Comparison of ENCODE assay signal across 8 mouse cellular contexts in genomic region chr6:97278014-97278787, GRCm38 (mm10). TPM values are rescaled to one million over a fixed set of nuclear protein-coding genes. Genes with fewer than 3 reads are reported as not detected.
A peak's percentile ranks its signal among the peaks of the same experiment; 100 is the strongest.
DNase-seq lines count a peak whose midpoint lies in the region; ATAC-seq and TF ChIP-seq lines count a peak whose summit lies in the region.

No protein-coding gene starts in this region.

- peak; percentile 64 for DNase-seq in gastrocnemius, postnatal 25 days
- peak; percentile 79 for DNase-seq in intestine, embryonic 14.5 days (ENCODE audit: low spot score)
- peak; percentile 78 to 83 for DNase-seq in left cerebral cortex, postnatal 14 days (ENCODE audit: low spot score in 2 of 2)
- peak; percentile 68 for DNase-seq in right cerebral cortex, postnatal 25 days
- peak; percentile 71 to 81 for DNase-seq in urinary bladder, postnatal 36 days (ENCODE audit: low spot score in 2 of 2)

- no peak for TF ChIP-seq POLR2A in cortical plate, adult 2 months (IDR thresholded peaks at IDR 0.05; ENCODE audit: extremely low read depth, insufficient read depth, low read length)

- H3K36me3 ChIP-seq in intestine, embryonic 14.5 days (ENCODE audit: control insufficient read depth, insufficient read depth, low read length) = no peaks in the 10 kb centered on the region

- peaks cover 1% of the 10 kb centered on the region; the same call in 1 of the 2 replicates for H3K4me1 ChIP-seq in cortical plate, adult 2 months (ENCODE audit: control insufficient read depth, insufficient read depth, low read length)
- peaks cover 5% of the 10 kb centered on the region for H3K4me1 ChIP-seq in intestine, embryonic 14.5 days (replicated peaks; ENCODE audit: control insufficient read depth, insufficient read depth, low read length)

- peak; percentile 89 for TF ChIP-seq CTCF in cortical plate, adult 2 months (IDR thresholded peaks at IDR 0.05; ENCODE audit: extremely low read depth, insufficient read depth, low read length)

- 0 out of 2 replicates have a peak overlapping the region, but pooled peaks have one; percentile 11 for H3K27ac ChIP-seq in cortical plate, adult 2 months (ENCODE audit: insufficient read depth, low read length)
- H3K27ac ChIP-seq in intestine, embryonic 14.5 days (ENCODE audit: low read depth) = no peak overlapping the region

- no peaks in the 10 kb centered on the region for H3K9me3 ChIP-seq in intestine, embryonic 14.5 days (ENCODE audit: control insufficient read depth, low read length)

- H3K27me3 ChIP-seq in intestine, embryonic 14.5 days (replicated peaks; ENCODE audit: control insufficient read depth, insufficient read depth, low read length) = no peaks in the 10 kb centered on the region

- peak; percentile 68 for ATAC-seq in activated CD4-positive, CD25-positive, alpha-beta regulatory T cell, adult 4 months
- peak; percentile 70 for ATAC-seq in intestine, embryonic 14.5 days (replicated peaks; ENCODE audit: low FRiP score, low TSS enrichment, low read depth)
- ATAC-seq in megakaryocyte-erythroid progenitor cell, adult 5-6 weeks (replicated peaks; ENCODE audit: low FRiP score, low TSS enrichment, poor library complexity, severe bottlenecking) = peak; percentile 91

- intact Hi-C loops in left cerebral cortex, postnatal 14 days (cut with DNase I) = loop anchor here (1.0 to 5.0 kb wide), 4 partner anchors 139 to 463 kb away; no protein-coding TSS in a partner anchor

- 6% methylated on average over 19 of the region's 19 CpGs for WGBS in intestine, embryonic 14.5 days

- peak overlapping the region; percentile 30 for H3K4me3 ChIP-seq in cortical plate, adult 2 months (ENCODE audit: insufficient read depth, low read length)
- H3K4me3 ChIP-seq in intestine, embryonic 14.5 days (ENCODE audit: low read depth, low read length) = peak overlapping the region; percentile 15; the same call in 1 of the 2 replicates

- peak overlapping the region; percentile 52 for H3K4me2 ChIP-seq in intestine, embryonic 14.5 days (ENCODE audit: low read length)

- H3K9ac ChIP-seq in intestine, embryonic 14.5 days (ENCODE audit: low read length) = no peak overlapping the region

RNA-seq across cellular contexts. Expression of gene Lmod3, which starts 25.6 kb away (rescaled TPM):
- not detected for polyA plus RNA-seq in activated CD4-positive, CD25-positive, alpha-beta regulatory T cell, adult 4 months (2017; shearing (Covaris generic))
- polyA plus RNA-seq in cortical plate, adult 2 months (2012; rRNA removed) = 0.04 and 0.10 TPM in 2 replicates
- 100 to 1,000 TPM; 143 to 148 TPM for total RNA-seq in gastrocnemius, postnatal 25 days (2021)
- polyA plus RNA-seq in intestine, embryonic 14.5 days (2014; fragmentation: Nextera tagmentation; extraction: Ambion mirVana) = 0.11 TPM in 1 of 2 replicates, not detected in the other
- total RNA-seq in left cerebral cortex, postnatal 14 days (2021) = under 1 TPM; 0.38 to 0.42 TPM
- not detected in 2 replicates for total RNA-seq in megakaryocyte-erythroid progenitor cell, adult 5-6 weeks (2014; fragmentation: Nextera tagmentation)
- not detected in 2 replicates for total RNA-seq in megakaryocyte-erythroid progenitor cell, adult 5-6 weeks (2017)

Comparison
In these comparisons a context has a peak if more than half of its experiments do, and no peak if none do; other contexts are left out.
1. RNA of gene Lmod3, which starts 25.6 kb away (total RNA-seq): 143 to 148 TPM in gastrocnemius, postnatal 25 days; 0.38 to 0.42 TPM in left cerebral cortex, postnatal 14 days and not detected in megakaryocyte-erythroid progenitor cell, adult 5-6 weeks; every median in the first group is over 100 times any median in the second.
2. Peak in every context shown above with its lines, with median percentiles within 50 percentile points of each other: ATAC-seq and DNase-seq.